Mouse (Mus musculus) G1E (cell line): Measurements from ENCODE around the gene Nodal.

Source experiments
- CTCF ChIP-seq: IDR thresholded peaks from 2 replicates; pipeline ENCODE4 v1.5.1; 2012; ENCODE audit warnings: low read depth, low read length, inconsistent platforms, mixed read lengths
- GATA1 ChIP-seq: IDR thresholded peaks from 2 replicates; pipeline ENCODE4 v1.6.1; 2012; ENCODE audit warnings: borderline replicate concordance, low read length, inconsistent platforms, mixed read lengths
- POLR2AphosphoS5 ChIP-seq: IDR thresholded peaks from 2 replicates; pipeline ENCODE4 v1.6.1; 2012; ENCODE audit warnings: low read depth, low read length, inconsistent platforms; ENCODE audit not compliant: insufficient replicate concordance
- TAL1 ChIP-seq: conservative IDR thresholded peaks from 2 replicates; pipeline ENCODE4 v1.6.1; 2012; ENCODE audit warnings: low read depth, low read length, inconsistent platforms, mixed read lengths

DNA sequence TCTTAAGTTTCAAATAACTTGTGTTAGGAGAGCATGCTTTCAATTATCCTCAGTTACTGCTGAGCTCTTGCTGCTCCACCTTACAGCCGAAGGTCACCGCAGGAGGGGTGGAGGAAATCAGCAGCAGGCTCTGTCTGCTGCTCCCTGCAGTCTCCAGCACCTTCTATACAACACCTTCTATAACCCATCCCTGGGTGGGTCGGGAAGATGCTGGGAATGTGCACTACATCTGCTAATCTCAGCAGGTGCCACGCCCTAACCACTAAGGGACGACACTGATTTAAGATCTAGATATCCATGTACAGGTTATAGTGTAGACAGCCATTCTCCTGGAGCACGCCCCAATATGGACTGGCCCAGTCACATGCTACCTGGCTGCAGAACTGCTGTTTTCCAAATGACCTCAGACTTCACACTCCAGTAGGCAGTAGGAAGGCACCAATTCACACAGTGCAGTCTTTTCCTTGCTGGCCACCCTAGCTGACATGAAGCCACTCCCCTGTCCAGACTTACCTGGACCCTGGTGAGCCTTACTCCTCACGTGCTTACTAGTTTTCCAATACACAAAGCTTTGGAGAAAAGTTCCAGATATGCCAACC lies 22.5 kb downstream of the Nodal start:
- TF ChIP-seq CTCF (no peak), POLR2AphosphoS5 (no peak), GATA1 (no peak), TAL1 (no peak)
